Mouse (Mus musculus): ENCODE results near the gene Trpc4ap. TPM values are rescaled to one million over a fixed set of nuclear protein-coding genes. Genes with fewer than 3 reads are reported as not detected.

The Trpc4ap gene
- polyA plus RNA-seq, 1 experiment, result 87.8 TPM

DNA sequence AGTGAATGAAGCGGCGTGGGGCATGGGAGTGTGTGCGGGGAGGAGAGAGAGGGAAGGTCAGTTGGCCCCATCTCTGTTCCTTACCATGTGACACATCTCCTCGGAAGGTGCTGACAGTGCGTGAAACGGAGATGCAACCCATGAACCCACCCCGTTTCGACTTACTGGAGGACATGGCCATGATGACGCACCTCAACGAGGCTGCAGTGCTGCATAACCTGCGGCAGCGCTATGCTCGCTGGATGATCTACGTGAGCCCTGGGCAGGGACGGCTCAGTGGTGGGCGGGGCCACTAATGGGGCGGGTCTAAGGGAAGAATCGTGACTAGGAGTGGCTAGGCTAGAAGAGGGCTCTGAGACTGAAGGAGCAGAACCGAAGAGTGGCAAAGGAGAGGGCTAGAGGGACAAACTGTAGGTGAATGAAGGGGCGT, 78.8 kb downstream of the Trpc4ap start:
- no peak for TF ChIP-seq GATA1 (IDR thresholded peaks at IDR 0.05; ENCODE audit: low read length)

DNA sequence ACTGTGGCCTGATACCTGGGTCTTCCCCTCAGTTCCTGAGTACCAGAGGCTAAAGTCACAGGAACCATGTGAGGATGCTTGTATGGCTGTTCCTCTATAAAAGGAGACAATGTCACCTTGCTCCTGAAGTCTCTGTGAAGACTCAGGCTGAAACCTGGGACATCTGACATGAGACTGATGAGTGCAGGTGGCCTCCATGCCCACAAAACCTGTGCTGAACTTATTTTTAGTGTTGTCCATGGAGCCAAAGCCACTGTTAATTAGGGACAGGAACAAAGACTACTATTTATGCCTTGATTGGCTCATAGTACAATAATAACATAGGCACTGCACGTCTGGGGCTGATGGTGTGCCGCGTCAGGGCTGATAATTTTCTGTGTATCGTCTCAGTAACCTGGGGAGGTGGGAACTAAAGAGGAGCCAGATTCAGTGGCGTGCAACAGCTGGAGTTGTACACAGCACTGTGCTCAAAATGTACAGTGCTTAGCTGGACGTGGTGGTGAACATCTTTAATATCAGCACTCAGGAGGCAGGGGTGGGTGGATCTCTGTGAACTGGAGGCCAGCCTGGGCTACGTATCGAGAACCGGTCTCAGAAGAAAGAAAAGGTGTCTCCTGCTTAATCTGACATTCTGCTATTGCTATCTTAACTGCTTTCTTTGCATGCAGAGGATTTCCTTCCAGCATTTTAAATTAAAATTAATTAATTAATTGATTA, 80.2 kb downstream of the Trpc4ap start:
- TF ChIP-seq GATA1 (IDR thresholded peaks at IDR 0.05; ENCODE audit: low read length), result no peak

DNA sequence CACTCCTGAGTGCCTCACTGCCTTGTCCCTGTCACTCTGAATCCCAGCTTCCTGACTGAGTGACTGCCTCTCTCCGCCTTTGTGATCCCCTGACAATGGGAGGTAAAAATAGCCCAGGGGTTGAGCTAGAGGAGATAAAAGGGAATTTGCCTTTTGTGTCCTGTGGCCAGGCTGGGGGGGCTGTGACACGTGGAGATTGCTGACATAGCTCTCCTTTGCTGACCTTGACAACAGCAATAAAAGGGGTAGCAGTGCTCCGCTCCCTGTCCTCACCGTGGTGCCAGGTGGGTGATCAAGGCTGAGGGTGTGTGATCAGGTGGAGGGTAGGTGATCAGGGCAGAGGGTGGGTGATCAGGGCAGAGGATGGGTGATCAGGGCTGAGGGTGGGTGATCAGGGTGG, 81.2 kb downstream of the Trpc4ap start, which contains the start of gene Myh7b:
Myh7b (plus strand) TSS at position 235 of the 400 bp plus-strand sequence.
- no peak for TF ChIP-seq GATA1 (IDR thresholded peaks at IDR 0.05; ENCODE audit: low read length)

DNA sequence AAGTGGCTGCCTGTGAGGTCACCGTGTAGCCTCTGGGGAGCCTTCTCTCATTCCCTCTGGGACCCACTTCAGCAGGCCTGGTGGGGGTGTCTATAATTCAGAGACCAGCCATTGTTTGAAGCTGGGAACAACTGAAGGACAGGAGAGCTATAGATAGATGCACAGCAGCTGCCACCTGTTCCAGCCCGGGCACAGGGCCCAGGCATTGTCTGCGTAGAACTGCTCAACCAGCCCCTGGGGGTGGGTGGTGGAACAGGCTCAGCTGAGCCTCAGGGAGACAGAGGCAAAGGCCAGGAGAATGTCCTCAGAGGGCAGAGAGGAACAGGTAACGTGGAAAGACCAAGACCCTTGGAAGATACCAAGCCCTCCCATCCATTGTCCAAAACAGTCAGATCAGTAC, 85.8 kb downstream of the Trpc4ap start:
- no peak for TF ChIP-seq GATA1 (IDR thresholded peaks at IDR 0.05; ENCODE audit: low read length)

DNA sequence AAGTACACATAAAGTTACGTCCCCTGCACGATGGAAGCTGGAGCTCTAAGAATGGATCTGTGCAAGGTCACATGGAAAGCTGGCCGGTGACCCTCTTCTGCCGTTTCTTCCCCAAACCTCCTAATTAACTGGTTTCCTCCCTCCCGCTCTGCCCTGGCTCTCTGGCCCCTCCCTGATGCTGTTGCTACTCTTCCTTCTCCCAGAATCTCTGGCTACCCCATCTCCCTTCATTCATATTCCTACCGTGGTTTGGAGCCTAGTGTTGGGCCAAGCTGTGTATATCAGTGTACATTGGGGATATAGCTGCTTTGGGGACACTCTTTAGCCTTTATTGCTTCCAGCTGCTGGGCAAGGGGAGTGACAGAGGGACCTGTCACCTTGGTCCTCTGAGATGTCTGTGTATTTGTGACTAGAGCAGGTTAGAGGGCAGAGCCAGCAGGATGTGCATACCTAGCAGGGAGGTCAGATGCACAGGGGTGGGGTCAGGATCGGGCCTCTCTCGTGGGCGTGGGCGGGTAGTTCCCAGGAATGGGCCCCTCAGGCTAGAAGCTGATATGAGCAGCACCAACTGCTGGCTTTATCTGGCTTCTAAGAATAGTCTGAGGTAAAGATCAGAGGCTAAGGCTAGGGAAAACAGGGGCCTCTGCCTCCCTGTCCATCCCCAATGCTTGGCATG, 87.5 kb downstream of the Trpc4ap start:
- TF ChIP-seq GATA1 (IDR thresholded peaks at IDR 0.05; ENCODE audit: low read length), result no peak

DNA sequence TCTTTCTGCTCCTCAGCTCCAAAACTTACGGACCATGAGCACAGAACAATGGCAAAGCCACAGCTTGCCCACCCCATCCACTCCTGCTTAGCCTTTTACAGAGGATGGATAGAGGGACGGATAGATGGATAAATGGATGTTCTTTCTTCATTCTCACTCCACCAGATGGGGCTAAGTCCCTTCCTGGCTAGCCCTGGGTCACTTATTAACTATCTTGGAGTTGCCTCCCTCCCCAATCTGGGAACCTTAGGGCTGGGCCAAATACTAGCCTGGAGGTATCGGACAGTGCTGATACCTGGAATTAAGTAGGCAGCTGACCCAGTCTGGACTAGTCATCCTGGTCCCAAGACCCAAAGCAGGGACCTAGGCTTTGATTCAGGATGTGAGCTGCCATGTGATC, 88.5 kb downstream of the Trpc4ap start:
- TF ChIP-seq GATA1 (IDR thresholded peaks at IDR 0.05; ENCODE audit: low read length), result no peak

DNA sequence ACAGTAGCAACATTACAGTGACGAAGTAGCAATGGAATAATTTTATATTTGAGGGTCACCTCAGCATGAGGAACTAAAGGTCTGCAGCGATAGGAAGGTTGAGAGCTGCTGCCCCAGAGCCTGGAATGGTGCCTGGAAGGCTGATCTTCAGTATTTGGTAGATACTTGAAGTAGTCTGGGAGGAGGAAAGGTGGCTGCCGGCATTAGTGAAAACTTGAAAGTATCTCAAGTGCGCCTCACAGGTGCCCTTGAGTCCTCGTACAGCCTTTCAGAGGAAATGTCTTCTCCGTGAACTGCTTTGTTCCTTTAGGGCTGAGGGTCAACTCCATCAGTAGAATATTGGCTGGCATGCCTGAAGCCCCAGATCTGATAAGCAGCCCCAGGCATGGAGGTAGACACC, 96.7 kb downstream of the Trpc4ap start:
- TF ChIP-seq GATA1 (IDR thresholded peaks at IDR 0.05; ENCODE audit: low read length), result no peak

DNA sequence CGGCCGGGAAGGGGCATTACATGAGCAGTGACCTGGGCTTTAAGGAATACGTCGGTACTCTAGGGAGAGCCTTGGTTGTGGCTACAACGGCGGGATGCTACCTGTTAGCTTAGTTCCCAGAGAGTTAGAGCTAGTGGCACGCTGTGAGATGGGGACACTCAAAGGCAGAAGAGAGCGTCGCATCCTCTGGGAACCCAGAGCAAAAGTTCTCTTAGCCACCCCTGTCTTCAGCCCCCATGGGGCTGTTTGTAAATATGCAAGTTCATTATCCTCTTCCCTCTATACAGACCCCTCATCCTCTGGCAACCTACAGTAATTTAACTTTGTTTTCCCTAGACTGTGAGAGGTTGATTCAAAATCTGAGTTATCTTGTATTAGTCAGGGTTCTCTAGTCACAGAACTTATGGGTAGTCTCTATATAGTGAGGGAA, 99.3 kb downstream of the Trpc4ap start:
- no peak for TF ChIP-seq GATA1 (IDR thresholded peaks at IDR 0.05; ENCODE audit: low read length)

DNA sequence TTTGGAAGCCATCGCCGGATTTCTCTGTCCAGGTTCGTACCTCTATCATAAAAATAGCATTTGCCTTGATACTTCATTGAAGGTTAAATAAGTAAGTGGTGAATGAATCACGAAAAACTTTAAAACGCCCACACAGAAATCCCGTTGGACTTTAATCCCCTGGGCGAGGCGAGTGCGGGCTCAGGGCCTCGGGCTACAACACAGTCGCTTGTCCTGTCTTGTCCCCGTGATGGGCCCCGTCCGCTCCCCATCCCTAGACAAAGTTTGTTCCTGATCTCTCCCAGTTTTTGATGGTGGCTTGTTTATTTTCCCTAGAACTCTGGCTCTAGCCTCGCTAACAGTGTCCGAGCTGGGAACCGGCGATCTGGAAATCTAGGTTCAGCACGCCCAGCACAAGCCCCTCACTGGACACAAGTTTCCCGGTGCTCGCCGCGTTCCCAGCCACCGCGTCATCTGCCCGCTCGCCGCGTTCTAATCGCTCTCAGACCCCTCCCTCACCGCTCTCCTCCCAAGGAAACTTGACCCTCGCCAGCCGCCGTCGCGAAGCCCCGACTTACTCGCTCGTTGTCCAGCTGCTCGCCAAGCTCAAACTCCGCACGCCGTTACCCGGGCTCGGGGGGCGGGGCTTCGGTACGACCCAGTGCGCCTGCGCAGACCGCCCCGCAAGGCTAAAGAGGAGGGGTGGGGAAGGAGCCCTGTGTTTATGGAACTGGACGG, 99.9 kb downstream of the Trpc4ap start, which contains the start of gene Gss:
Gss (minus strand) TSS at position 674 of the 717 bp plus-strand sequence.
- no peak for TF ChIP-seq GATA1 (IDR thresholded peaks at IDR 0.05; ENCODE audit: low read length)

DNA sequence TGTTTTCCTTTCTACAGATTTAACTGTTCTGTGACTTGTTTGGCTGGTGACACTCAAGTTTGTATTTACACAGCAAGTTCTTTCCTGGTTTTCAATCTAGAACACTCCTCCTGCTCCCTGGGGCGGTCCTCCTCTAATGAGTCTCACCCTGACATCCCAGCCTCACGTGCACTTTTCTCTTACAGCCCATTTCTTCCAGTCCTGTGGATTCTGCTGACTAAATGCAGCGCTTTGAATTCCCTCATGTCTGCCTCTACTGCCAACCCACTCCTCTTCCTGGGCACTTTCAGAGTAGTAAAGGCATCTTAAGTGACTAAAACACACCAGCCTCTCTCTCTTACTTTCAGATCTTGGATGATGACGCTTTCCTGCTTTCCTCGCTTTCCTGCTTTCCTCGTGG, 100.5 kb downstream of the Trpc4ap start:
- no peak for TF ChIP-seq GATA1 (IDR thresholded peaks at IDR 0.05; ENCODE audit: low read length)

DNA sequence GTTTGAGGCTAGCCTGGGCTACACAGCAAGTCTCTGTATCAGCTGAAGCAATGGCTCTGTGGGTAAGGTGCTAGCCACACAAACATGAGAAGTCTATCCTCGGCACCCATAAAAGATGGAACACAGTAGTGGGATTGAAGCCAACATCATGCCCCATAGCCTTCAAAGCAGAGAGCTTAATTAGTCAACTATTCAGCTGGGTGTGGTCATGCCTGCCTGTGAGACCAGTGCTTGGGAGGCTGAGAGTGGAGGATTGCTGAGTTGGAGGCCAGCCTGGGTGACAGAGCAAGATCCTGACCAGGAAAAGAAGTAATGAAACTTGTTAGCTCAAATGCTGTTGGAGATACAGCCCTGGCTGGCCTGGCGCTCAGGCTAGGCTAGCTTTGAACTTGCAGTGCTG, 101.3 kb downstream of the Trpc4ap start:
- no peak for TF ChIP-seq GATA1 (IDR thresholded peaks at IDR 0.05; ENCODE audit: low read length)

DNA sequence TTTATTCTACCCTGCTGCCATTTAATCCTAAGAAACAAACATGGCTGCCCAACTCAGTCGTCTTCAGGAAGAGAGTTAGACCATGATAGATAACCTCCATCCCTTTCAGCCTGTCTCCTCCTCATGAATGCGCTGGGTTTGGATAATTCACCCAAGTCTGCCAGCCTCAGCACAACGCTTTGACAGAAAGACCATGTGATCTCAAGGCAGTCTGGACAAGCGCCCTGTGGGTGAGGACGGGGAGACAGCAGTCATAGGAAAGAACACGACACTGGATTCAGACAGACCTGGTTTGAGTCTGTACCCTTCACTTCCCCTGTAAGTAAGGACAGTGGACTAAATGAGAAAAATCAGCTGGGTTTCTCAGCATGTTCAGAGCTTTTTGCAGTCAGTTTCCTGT, 102.7 kb downstream of the Trpc4ap start:
- TF ChIP-seq GATA1 (IDR thresholded peaks at IDR 0.05; ENCODE audit: low read length), result no peak

DNA sequence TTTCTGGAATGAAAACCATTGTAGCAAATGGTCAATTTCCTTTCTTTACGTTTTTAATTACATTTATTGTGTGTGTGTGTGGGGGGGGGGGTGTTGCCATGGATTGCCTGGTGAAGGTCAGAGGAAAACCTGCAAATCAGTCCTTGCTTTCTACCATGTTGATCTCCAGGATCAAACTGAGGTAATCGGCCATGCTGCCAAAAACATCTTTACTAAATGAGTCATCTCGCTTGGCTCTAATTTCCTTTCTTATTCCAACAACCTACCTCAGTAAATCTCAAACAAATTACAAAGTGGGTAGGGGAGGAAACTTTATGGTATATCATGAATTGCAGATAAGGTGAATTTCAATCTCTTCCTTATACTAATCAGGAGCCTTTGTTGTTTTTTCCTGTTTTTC, 104.0 kb downstream of the Trpc4ap start:
- TF ChIP-seq GATA1 (IDR thresholded peaks at IDR 0.05; ENCODE audit: low read length), result no peak

DNA sequence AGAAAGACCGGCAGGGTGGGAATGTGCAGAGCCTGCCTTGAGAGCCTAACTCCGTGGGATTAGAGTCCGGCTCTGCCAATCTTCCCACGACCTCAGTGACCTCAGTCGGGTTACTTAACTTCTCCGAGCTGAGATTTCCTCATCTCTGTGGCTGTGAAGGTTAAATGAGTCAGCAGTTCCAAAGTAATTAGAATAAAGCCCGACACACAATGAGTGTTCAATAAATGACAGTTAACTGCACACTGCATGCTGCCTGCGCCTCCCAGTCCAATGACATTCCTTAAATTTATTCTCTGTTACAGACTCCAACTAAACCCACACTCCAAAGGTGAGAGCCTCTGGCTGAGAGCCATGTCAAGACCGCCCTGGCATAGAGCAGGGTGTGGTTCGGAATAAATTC, 106.7 kb downstream of the Trpc4ap start:
- no peak for TF ChIP-seq GATA1 (IDR thresholded peaks at IDR 0.05; ENCODE audit: low read length)

DNA sequence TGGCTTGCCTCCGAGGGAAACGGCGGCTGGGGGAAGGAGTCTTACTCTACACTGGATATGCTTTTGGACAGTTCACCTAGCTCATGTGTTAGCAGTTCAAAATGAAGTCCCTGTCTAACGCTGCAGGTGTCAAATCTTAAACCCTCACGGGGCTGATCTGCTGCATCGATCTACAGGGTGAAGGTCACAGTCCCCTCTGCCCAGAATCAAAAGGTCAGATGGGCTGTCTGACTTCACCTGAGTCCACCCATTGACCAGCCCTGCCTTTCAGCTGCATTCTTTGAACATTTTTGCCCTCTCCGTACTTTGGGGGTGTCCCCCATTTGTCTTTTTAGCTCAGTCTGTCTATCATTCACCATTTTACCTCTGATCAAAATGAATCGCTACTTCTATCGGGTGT, 107.1 kb downstream of the Trpc4ap start:
- no peak for TF ChIP-seq GATA1 (IDR thresholded peaks at IDR 0.05; ENCODE audit: low read length)

Other genes with a start within 250 kb of the Trpc4ap start
- 46.6 and 70.2 TPM in 2 replicates for gene Ncoa6, start 218.5 kb downstream of the Trpc4ap start, polyA plus RNA-seq (2012)
- gene Acss2, start 174.4 kb downstream of the Trpc4ap start, polyA plus RNA-seq (2012), result 38.4 and 49.7 TPM in 2 replicates
- gene Ggt7, start 174.1 kb downstream of the Trpc4ap start, polyA plus RNA-seq (2012), result not detected in 2 replicates
- 17.3 and 20.9 TPM in 2 replicates for gene Gss, start 99.6 kb downstream of the Trpc4ap start, polyA plus RNA-seq (2012)
- gene Myh7b, start 81.2 kb downstream of the Trpc4ap start, polyA plus RNA-seq (2012), result 4.0 and 6.5 TPM in 2 replicates
- gene Edem2, start 37.1 kb upstream of the Trpc4ap start, polyA plus RNA-seq (2012), result 36.5 and 44.1 TPM in 2 replicates
- gene Gm17581, start 43.5 kb upstream of the Trpc4ap start, polyA plus RNA-seq (2012), result not detected in 2 replicates
- gene Procr, start 58.7 kb upstream of the Trpc4ap start, polyA plus RNA-seq (2012), result 0.06 and 0.15 TPM in 2 replicates
- gene Mmp24, start 83.0 kb upstream of the Trpc4ap start, polyA plus RNA-seq (2012), result not detected in 2 replicates
- 37.2 and 52.9 TPM in 2 replicates for gene BC029722, start 127.0 kb upstream of the Trpc4ap start, polyA plus RNA-seq (2012)
- 372 and 373 TPM in 2 replicates for gene Eif6, start 134.5 kb upstream of the Trpc4ap start, polyA plus RNA-seq (2012)
- not detected in 2 replicates for gene Fam83c, start 142.5 kb upstream of the Trpc4ap start, polyA plus RNA-seq (2012)
- gene Uqcc1, start 237.9 kb upstream of the Trpc4ap start, polyA plus RNA-seq (2012), result 4.2 and 4.5 TPM in 2 replicates
- gene Gm15557, start 248.3 kb upstream of the Trpc4ap start, polyA plus RNA-seq (2012), result not detected in 2 replicates

All from G1E-ER4 (cell line).